Mouse (Mus musculus) CH12.LX (cell line): ENCODE results near the gene 2310057M21Rik. TPM values are rescaled to one million over a fixed set of nuclear protein-coding genes. Genes with fewer than 3 reads are reported as not detected.

Experiments used
- DNase-seq: peaks from one replicate; pipeline ENCODE4 v3.0.0-alpha.2; 2013; ENCODE audit errors: extremely low read depth
- H3K27ac ChIP-seq: 2 replicates; pipeline ENCODE4 v1.5.1; 2012; ENCODE audit warnings: low read depth, mild to moderate bottlenecking, control low read depth, moderate library complexity; ENCODE audit not compliant: insufficient read depth
- H3K27me3 ChIP-seq: replicated peaks from 2 replicates; pipeline ENCODE3; 2012; ENCODE audit warnings: inconsistent platforms
- H3K36me3 ChIP-seq, 2 experiments: replicated peaks in 1 of 2; 2 replicates each; pipeline versions ENCODE3 to v1.6.1; 2012; ENCODE audit warnings: inconsistent platforms in 1 of 2, low read length in 1 of 2, mild to moderate bottlenecking in 1 of 2, mixed read lengths in 1 of 2, moderate library complexity in 1 of 2; ENCODE audit not compliant: control insufficient read depth in 1 of 2, insufficient read depth in 1 of 2
- H3K4me1 ChIP-seq, 2 experiments: 2 replicates each; pipeline ENCODE4 v1.6.1; 2012; ENCODE audit warnings: inconsistent platforms in 1 of 2, moderate library complexity in 1 of 2; ENCODE audit not compliant: insufficient read depth in 2 of 2, control insufficient read depth in 1 of 2
- H3K4me2 ChIP-seq: 2 replicates; pipeline ENCODE4 v1.6.1; 2012; ENCODE audit warnings: low read depth, mild to moderate bottlenecking, control low read depth; ENCODE audit not compliant: poor library complexity, insufficient read depth, severe bottlenecking
- H3K4me3 ChIP-seq, 3 experiments: fragments of 150-350 bp in 1 of 3; sonication (generic) in 1 of 3; replicated peaks in 1 of 3; 2 replicates each; pipeline versions ENCODE3 to v1.5.1; 2011 to 2012; ENCODE audit warnings: low read depth in 2 of 3, low read length in 2 of 3, mild to moderate bottlenecking in 2 of 3, moderate library complexity in 2 of 3, control low read depth in 1 of 3, improper control_type of control experiment in 1 of 3, inconsistent platforms in 1 of 3, mixed read lengths in 1 of 3; ENCODE audit not compliant: poor library complexity in 1 of 3
- H3K79me2 ChIP-seq: replicated peaks from 2 replicates; pipeline ENCODE4 v1.6.1; 2012; ENCODE audit warnings: mild to moderate bottlenecking, moderate library complexity; ENCODE audit not compliant: control insufficient read depth, poor library complexity, insufficient read depth, severe bottlenecking; ENCODE audit errors: extremely low read depth
- H3K9ac ChIP-seq: 2 replicates; pipeline ENCODE4 v1.6.1; 2012; ENCODE audit warnings: low read depth, mild to moderate bottlenecking, control low read depth, moderate library complexity; ENCODE audit not compliant: insufficient read depth
- H3K9me3 ChIP-seq: replicated peaks from 2 replicates; pipeline ENCODE3; 2012; ENCODE audit warnings: low read length, inconsistent platforms, mixed read lengths
- BHLHE40 ChIP-seq: IDR thresholded peaks from 2 replicates; pipeline ENCODE4 v1.6.1; 2011; ENCODE audit warnings: mild to moderate bottlenecking, low read depth, low read length, improper control_type of control experiment
- CHD2 ChIP-seq: IDR thresholded peaks from 2 replicates; pipeline ENCODE4 v1.6.1; 2011; ENCODE audit warnings: low read length, improper control_type of control experiment
- ELF1 ChIP-seq: IDR thresholded peaks from 2 replicates; pipeline ENCODE4 v1.6.1; 2014; ENCODE audit warnings: low read depth, mild to moderate bottlenecking, inconsistent platforms, low read length, improper control_type of control experiment
- EP300 ChIP-seq: IDR thresholded peaks from 2 replicates; pipeline ENCODE4 v1.6.1; 2011; ENCODE audit warnings: low read length, improper control_type of control experiment
- GABPA ChIP-seq: IDR thresholded peaks from 2 replicates; pipeline ENCODE4 v1.6.1; 2012; ENCODE audit warnings: low read depth, low read length, improper control_type of control experiment, inconsistent platforms; ENCODE audit not compliant: insufficient replicate concordance
- KAT2A ChIP-seq: IDR thresholded peaks from 2 replicates; pipeline ENCODE4 v1.6.1; 2012; ENCODE audit warnings: low read length, improper control_type of control experiment, inconsistent platforms; ENCODE audit not compliant: insufficient replicate concordance
- MAZ ChIP-seq: IDR thresholded peaks from 2 replicates; pipeline ENCODE4 v1.6.1; 2012; ENCODE audit warnings: low read depth, mild to moderate bottlenecking, inconsistent platforms, low read length, improper control_type of control experiment, moderate library complexity
- NRF1 ChIP-seq: IDR thresholded peaks from 2 replicates; pipeline ENCODE4 v1.6.1; 2014; ENCODE audit warnings: low read depth, mild to moderate bottlenecking, inconsistent platforms, low read length, improper control_type of control experiment, moderate library complexity
- POLR2A ChIP-seq: IDR thresholded peaks from 2 replicates; pipeline ENCODE4 v1.6.1; 2011; ENCODE audit warnings: low read depth, mild to moderate bottlenecking, improper control_type of control experiment, low read length
- POLR2AphosphoS2 ChIP-seq: IDR thresholded peaks from 2 replicates; pipeline ENCODE4 v1.6.1; 2011; ENCODE audit warnings: low read depth, low read length, improper control_type of control experiment
- RCOR1 ChIP-seq: conservative IDR thresholded peaks from 2 replicates; pipeline ENCODE4 v1.6.1; 2012; ENCODE audit warnings: low read depth, mild to moderate bottlenecking, inconsistent platforms, low read length, improper control_type of control experiment
- SIN3A ChIP-seq: IDR thresholded peaks from 2 replicates; pipeline ENCODE4 v1.6.1; 2012; ENCODE audit warnings: low read length, improper control_type of control experiment, inconsistent platforms
- SMC3 ChIP-seq: IDR thresholded peaks from 2 replicates; pipeline ENCODE4 v1.6.1; 2011; ENCODE audit warnings: low read depth, low read length, improper control_type of control experiment
- TBP ChIP-seq: conservative IDR thresholded peaks from 2 replicates; pipeline ENCODE4 v1.6.1; 2011; ENCODE audit warnings: low read depth, low read length, improper control_type of control experiment
- TCF12 ChIP-seq: IDR thresholded peaks from 2 replicates; pipeline ENCODE4 v1.6.1; 2014; ENCODE audit warnings: low read depth, mild to moderate bottlenecking, inconsistent platforms, low read length, improper control_type of control experiment
- USF2 ChIP-seq: conservative IDR thresholded peaks from 2 replicates; pipeline ENCODE4 v1.6.1; 2011; ENCODE audit warnings: low read depth, low read length, improper control_type of control experiment
- ZKSCAN1 ChIP-seq: IDR thresholded peaks from 2 replicates; pipeline ENCODE4 v1.6.1; 2012; ENCODE audit warnings: low read depth, inconsistent platforms, low read length, improper control_type of control experiment, borderline replicate concordance
- ZNF384 ChIP-seq: IDR thresholded peaks from 2 replicates; pipeline ENCODE4 v1.6.1; 2012; ENCODE audit warnings: low read depth, low read length, improper control_type of control experiment, inconsistent platforms
- dilution Hi-C: fragments of 300-500 bp; cut with MboI; formaldehyde crosslinking; loops from 2 replicates; pipeline ENCODE4 v1.14.3; 2020; ENCODE audit warnings: low sequenced_read_pairs; ENCODE audit not compliant: extremely low pct_unique_long_range_greater_than_20kb, extremely low pct_ligation_motif_present
- in situ Hi-C: fragments of 300-500 bp; cut with MboI; formaldehyde crosslinking; loops from 3 replicates; pipeline ENCODE4 v1.14.3; 2019; ENCODE audit warnings: low sequenced_read_pairs, low pct_ligation_motif_present, low pct_unique_long_range_greater_than_20kb, mixed read lengths
- polyA plus RNA-seq: library from polyadenylated mRNA; unstranded; fragments of >175 nt; gene quantifications from 2 replicates; pipeline ENCODE4 v1.2.1, GENCODE M21; 2012; ENCODE audit warnings: low read depth; ENCODE audit not compliant: insufficient read length
- total RNA-seq, 2 experiments: library from RNA; depleted of rRNA; stranded (reverse); fragments of 300-350 nt in 1 of 2; fragments of >200 nt in 1 of 2; gene quantifications; 2 replicates each; pipeline ENCODE4 v1.2.3; 2012 to 2014

The 2310057M21Rik gene
- total and polyA plus RNA-seq, 3 experiments = 3.4 to 22.5 (median 13.1) TPM

- in situ Hi-C loops = no loop called here
- no peak overlapping the region for H3K4me2 ChIP-seq
- H3K27me3 ChIP-seq = peaks cover 15% of the 10 kb centered on the region
These were observed 49.3 kb upstream of the 2310057M21Rik start for GRCm38 (mm10) chr7:131411941-131412270.

GRCm38 (mm10) chr7:131411221-131411940, 48.8 kb upstream of the 2310057M21Rik start:
- Histone ChIP-seq H3K4me3 (peak overlapping the region in 2 of 3 experiments; percentile 35 to 80), H3K4me2 (peak overlapping the region; percentile 58), H3K9me3 (no peaks in the 10 kb centered on the region), H3K27ac (no peak overlapping the region), H3K27me3 (peaks cover 15% of the 10 kb centered on the region), H3K36me3 (peaks cover 0 to 4% of the 10 kb centered on the region in 2 experiments), H3K9ac (peak overlapping the region; percentile 76), H3K4me1 (peaks cover 0 to 16% of the 10 kb centered on the region in 2 experiments; a peak in 3 of 4 replicates), H3K79me2 (peaks cover 16% of the 10 kb centered on the region)
- no peak for DNase-seq
- TF ChIP-seq KAT2A (no peak), CHD2 (no peak), TCF12 (no peak), RCOR1 (no peak), ELF1 (no peak), ZKSCAN1 (no peak), GABPA (no peak), EP300 (no peak)
- in situ Hi-C loops = no loop called here
- dilution Hi-C loops = no loop called here

More at GRCm38 (mm10) chr7:131411941-131412270, 49.3 kb upstream of the 2310057M21Rik start:
- no peak overlapping the region for H3K27ac ChIP-seq
- dilution Hi-C loops = no loop called here
- peaks cover 0 to 4% of the 10 kb centered on the region in 2 experiments for H3K36me3 ChIP-seq
- H3K4me1 ChIP-seq = peaks cover 0 to 16% of the 10 kb centered on the region in 2 experiments; a peak in 3 of 4 replicates
- no peak for TF ChIP-seq USF2
- no peak for TF ChIP-seq TBP
- TF ChIP-seq MAZ = no peak
- TF ChIP-seq POLR2AphosphoS2 = no peak
- TF ChIP-seq SMC3 = no peak
- no peak for TF ChIP-seq SIN3A
- TF ChIP-seq POLR2A = no peak
- no peak for TF ChIP-seq BHLHE40
- TF ChIP-seq CHD2 = no peak
- no peak for TF ChIP-seq NRF1
- TF ChIP-seq KAT2A = no peak
- no peak for TF ChIP-seq ZNF384
- no peak for TF ChIP-seq GABPA
- TF ChIP-seq ZKSCAN1 = no peak
- DNase-seq = no peak
- H3K79me2 ChIP-seq = peaks cover 16% of the 10 kb centered on the region
- no peak overlapping the region for H3K9ac ChIP-seq
- H3K4me3 ChIP-seq = no peak overlapping the region
- H3K9me3 ChIP-seq = no peaks in the 10 kb centered on the region
